9 mouse cellular contexts compared by ENCODE assay signal in the genomic region with DNA sequence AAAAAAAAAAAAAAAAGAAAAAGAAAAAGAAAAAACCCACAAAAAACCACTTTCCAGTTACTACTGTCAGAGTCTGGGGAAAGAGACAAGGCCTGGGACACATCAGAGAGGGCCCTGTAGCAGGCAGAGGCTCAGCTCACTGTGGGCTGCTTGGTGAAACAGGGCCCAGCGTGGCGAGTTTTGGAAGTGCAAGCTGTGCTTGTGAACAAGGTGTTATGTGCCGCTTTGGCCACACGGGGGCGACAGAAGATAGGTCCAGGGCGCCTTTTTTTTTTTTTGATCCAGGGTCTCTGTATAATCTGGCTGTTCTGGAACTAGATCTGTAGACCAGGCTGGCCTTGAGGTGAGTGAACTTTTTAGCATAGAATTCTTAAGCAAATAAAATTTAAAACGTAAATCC. TPM values are rescaled to one million over a fixed set of nuclear protein-coding genes. Genes with fewer than 3 reads are reported as not detected.
A peak's percentile ranks its signal among the peaks of the same experiment; 100 is the strongest.
DNase-seq lines count a peak whose midpoint lies in the region; ATAC-seq and TF ChIP-seq lines count a peak whose summit lies in the region.
"Had no signal": no experiment of that assay in that cellular context is flagged by ENCODE, and none has a peak within 500 bp of the region (broad histone marks: within the 10 kb centered on the region; RNA-seq: fewer than 3 reads in every experiment).

No protein-coding gene starts in this region.

- peaks cover 7% of the 10 kb centered on the region for H3K9me3 ChIP-seq in G1E (replicated peaks)
- no peaks in the 10 kb centered on the region for H3K9me3 ChIP-seq in embryonic facial prominence, embryonic 11.5 days (replicated peaks; ENCODE audit: control insufficient read depth, low read length)

- H3K4me2 ChIP-seq in embryonic facial prominence, embryonic 11.5 days (ENCODE audit: low read depth, low read length): no peak overlapping the region

- peaks cover 16% of the 10 kb centered on the region for H3K36me3 ChIP-seq in G1E (replicated peaks)
- H3K36me3 ChIP-seq in embryonic facial prominence, embryonic 11.5 days (replicated peaks; ENCODE audit: control insufficient read depth, insufficient read depth, low read depth, low read length): peaks cover 6% of the 10 kb centered on the region

- H3K27ac ChIP-seq in embryonic facial prominence, embryonic 11.5 days (replicated peaks; ENCODE audit: low read depth, low read length): no peak overlapping the region
- H3K27ac ChIP-seq: macrophage had no signal

- no peak; the same call in 1 of the 2 replicates for ATAC-seq in G1E (ENCODE audit: extremely low read depth, insufficient number of reproducible peaks, low FRiP score, poor library complexity, severe bottlenecking)
- ATAC-seq in embryonic facial prominence, embryonic 11.5 days (replicated peaks; ENCODE audit: insufficient number of reproducible peaks, low FRiP score, low TSS enrichment, low read depth): no peak
- peak; percentile 96 for ATAC-seq in megakaryocyte, adult 5-6 weeks (ENCODE audit: poor library complexity, severe bottlenecking)

- peaks cover 17% of the 10 kb centered on the region for H3K4me1 ChIP-seq in G1E (ENCODE audit: insufficient read depth, low read depth, low read length)
- H3K4me1 ChIP-seq in embryonic facial prominence, embryonic 11.5 days (ENCODE audit: control insufficient read depth, insufficient read depth, low read length): no peaks in the 10 kb centered on the region

- TF ChIP-seq CTCF in G1E (IDR thresholded peaks at IDR 0.05; ENCODE audit: low read depth, low read length): peak; percentile 80

- peaks cover 13% of the 10 kb centered on the region; the same call in 1 of the 2 replicates for H3K27me3 ChIP-seq in G1E (ENCODE audit: insufficient read depth, low read length)
- H3K27me3 ChIP-seq in embryonic facial prominence, embryonic 11.5 days (ENCODE audit: control insufficient read depth, insufficient read depth, low read length): no peaks in the 10 kb centered on the region

- 3% methylated on average over 7 of the region's 7 CpGs for WGBS in embryonic facial prominence, embryonic 11.5 days

- no peak overlapping the region for H3K9ac ChIP-seq in embryonic facial prominence, embryonic 11.5 days (replicated peaks; ENCODE audit: low read length)

- no peak for DNase-seq in G1E (ENCODE audit: low spot score)
- DNase-seq in adrenal gland, postnatal 36 days: peak; percentile 93
- DNase-seq in embryonic facial prominence, embryonic 11.5 days (ENCODE audit: low spot score): peak; percentile 96
- peak; percentile 93 to 97 for DNase-seq in heart, postnatal 10 days
- peak; percentile 79 for DNase-seq in left cerebral cortex, adult 11 months (ENCODE audit: low spot score)
- peak; percentile 98 for DNase-seq in right cerebral cortex, postnatal 4 days
- peak; percentile 84 to 96 for DNase-seq in urinary bladder, postnatal 4 days (ENCODE audit: low spot score in 2 of 2)

- intact Hi-C loops in heart, postnatal 10 days (cut with DNase I): loop anchor here (2.0 to 5.0 kb wide), 2 partner anchors 69 to 131 kb away; no protein-coding TSS in a partner anchor

- H3K4me3 ChIP-seq in G1E (ENCODE audit: low read depth, low read length): no peak overlapping the region
- no peak overlapping the region for H3K4me3 ChIP-seq in embryonic facial prominence, embryonic 11.5 days (ENCODE audit: low read depth, low read length)

RNA-seq across cellular contexts. Expression of a gene that starts 11.3 kb away (rescaled TPM):
- 7.7 and 11.4 TPM in 2 replicates for total RNA-seq in G1E (2014; fragmentation: Nextera tagmentation)
- 8.7 and 10.9 TPM in 2 replicates for total RNA-seq in G1E (2017)
- polyA plus RNA-seq in G1E (2012): 35.3 and 41.9 TPM in 2 replicates
- 10 to 100 TPM; 22.4 to 29.9 TPM for total RNA-seq in adrenal gland, postnatal 36 days (2021)
- polyA plus RNA-seq in embryonic facial prominence, embryonic 11.5 days (2014; fragmentation: Nextera tagmentation; extraction: Ambion mirVana): 10.3 and 12.9 TPM in 2 replicates
- 10 to 100 TPM; 12.7 to 16.1 TPM for total RNA-seq in heart, postnatal 10 days (2021)
- total RNA-seq in megakaryocyte, adult 5-6 weeks (2015): 2.4 and 2.6 TPM in 2 replicates
- 2.6 and 5.0 TPM in 2 replicates for total RNA-seq in megakaryocyte, adult 5-6 weeks (2017)

RNA-seq across cellular contexts. Expression of a gene that starts 19.9 kb away (rescaled TPM):
- total RNA-seq in G1E (2014; fragmentation: Nextera tagmentation) (not detected in 2 replicates), G1E (2017) (0.12 TPM in 1 of 2 replicates, not detected in the other)
- polyA plus RNA-seq in G1E (2012): not detected in 2 replicates
- total RNA-seq in adrenal gland, postnatal 36 days (2021): under 1 TPM in 1 of 2 experiments, not detected in 1; 0.26 TPM
- 0.26 and 0.52 TPM in 2 replicates for polyA plus RNA-seq in embryonic facial prominence, embryonic 11.5 days (2014; fragmentation: Nextera tagmentation; extraction: Ambion mirVana)
- under 1 TPM in 1 of 2 experiments, not detected in 1; 0.25 TPM for total RNA-seq in heart, postnatal 10 days (2021)
- not detected in 2 replicates for total RNA-seq in megakaryocyte, adult 5-6 weeks (2015)
- total RNA-seq in megakaryocyte, adult 5-6 weeks (2017): not detected in 2 replicates
- polyA plus RNA-seq: macrophage had no signal

RNA-seq across cellular contexts. Expression of a gene that starts 23.2 kb away (rescaled TPM):
- 37.3 and 41.7 TPM in 2 replicates for total RNA-seq in G1E (2014; fragmentation: Nextera tagmentation)
- total RNA-seq in G1E (2017): 36.0 and 42.0 TPM in 2 replicates
- 244 and 272 TPM in 2 replicates for polyA plus RNA-seq in G1E (2012)
- 100 to 1,000 TPM; 140 to 148 TPM for total RNA-seq in adrenal gland, postnatal 36 days (2021)
- polyA plus RNA-seq in embryonic facial prominence, embryonic 11.5 days (2014; fragmentation: Nextera tagmentation; extraction: Ambion mirVana): 241 and 259 TPM in 2 replicates
- total RNA-seq in heart, postnatal 10 days (2021): 100 to 1,000 TPM; 102 to 105 TPM
- total RNA-seq in megakaryocyte, adult 5-6 weeks (2015): 38.8 and 40.6 TPM in 2 replicates
- total RNA-seq in megakaryocyte, adult 5-6 weeks (2017): 39.8 and 40.0 TPM in 2 replicates

RNA-seq across cellular contexts. Expression of a gene that starts 27.9 kb away (rescaled TPM):
- 16.9 and 17.5 TPM in 2 replicates for total RNA-seq in G1E (2014; fragmentation: Nextera tagmentation)
- 5.4 and 8.0 TPM in 2 replicates for total RNA-seq in G1E (2017)
- 33.4 and 37.9 TPM in 2 replicates for polyA plus RNA-seq in G1E (2012)
- 1 to 10 TPM; 7.3 to 7.7 TPM for total RNA-seq in adrenal gland, postnatal 36 days (2021)
- 0.14 and 0.88 TPM in 2 replicates for polyA plus RNA-seq in embryonic facial prominence, embryonic 11.5 days (2014; fragmentation: Nextera tagmentation; extraction: Ambion mirVana)
- total RNA-seq in heart, postnatal 10 days (2021): 10 to 100 TPM; 36.9 to 42.9 TPM
- 0.07 TPM in 1 of 2 replicates, not detected in the other for total RNA-seq in megakaryocyte, adult 5-6 weeks (2015)
- not detected in 2 replicates for total RNA-seq in megakaryocyte, adult 5-6 weeks (2017)

RNA-seq across cellular contexts. Expression of a gene that starts 30.5 kb away (rescaled TPM):
- 57.3 and 71.6 TPM in 2 replicates for total RNA-seq in G1E (2014; fragmentation: Nextera tagmentation)
- 376 and 446 TPM in 2 replicates for total RNA-seq in G1E (2017)
- 1,650 and 1,908 TPM in 2 replicates for polyA plus RNA-seq in G1E (2012)
- total RNA-seq in adrenal gland, postnatal 36 days (2021): 100 to 1,000 TPM; 876 to 886 TPM
- polyA plus RNA-seq in embryonic facial prominence, embryonic 11.5 days (2014; fragmentation: Nextera tagmentation; extraction: Ambion mirVana): 377 and 460 TPM in 2 replicates
- total RNA-seq in heart, postnatal 10 days (2021): 1,000 to 10,000 TPM; 1,658 to 1,691 TPM
- 107 and 108 TPM in 2 replicates for total RNA-seq in megakaryocyte, adult 5-6 weeks (2015)
- 122 and 129 TPM in 2 replicates for total RNA-seq in megakaryocyte, adult 5-6 weeks (2017)
